Mouse (Mus musculus) cerebellum, adult 8-10 months (tissue): ENCODE results near the gene Tmem110.

Experiments
- DNase-seq: peaks from one replicate; pipeline ENCODE4 v3.0.0; 2022

The Tmem110 gene

GRCm38 (mm10) chr14:30825476-30826131 is at the start of gene Tmem110:
Tmem110 (plus strand) TSS chr14:30825590.
- DNase-seq = peak; percentile 91

DNA sequence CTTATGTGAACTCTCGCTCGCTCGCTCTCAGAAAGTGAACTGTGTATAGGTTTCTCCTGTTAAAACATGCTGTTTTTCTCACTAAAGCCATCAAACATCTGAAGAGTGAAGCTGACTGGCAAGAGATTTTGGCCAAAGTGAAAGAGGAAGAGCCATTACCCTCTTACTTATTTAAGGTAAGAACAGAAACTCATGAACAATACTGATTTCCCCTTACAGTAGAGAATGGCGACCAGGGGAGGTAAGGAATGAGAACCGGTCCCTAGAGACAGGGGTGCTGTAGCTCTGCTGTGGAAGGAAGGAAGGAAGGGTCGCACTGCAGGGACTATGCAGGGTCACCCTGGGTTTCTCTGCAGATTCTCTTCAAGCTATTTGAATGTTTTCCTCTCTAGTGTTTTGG is 40.8 kb upstream of the Tmem110 start:
- no peak for DNase-seq

- DNase-seq = no peak
Observed at GRCm38 (mm10) chr14:30789471-30789870, 35.9 kb upstream of the Tmem110 start.

- DNase-seq = no peak
Observed at GRCm38 (mm10) chr14:30792871-30793270, 32.5 kb upstream of the Tmem110 start.

- DNase-seq = no peak
Observed at GRCm38 (mm10) chr14:30801756-30802155, 23.6 kb upstream of the Tmem110 start.

- no peak for DNase-seq
Observed at GRCm38 (mm10) chr14:30821136-30821535, 4.3 kb upstream of the Tmem110 start.

- DNase-seq = no peak
Observed at GRCm38 (mm10) chr14:30824456-30824995, 864 bp upstream of the Tmem110 start.

- DNase-seq = no peak
Observed at GRCm38 (mm10) chr14:30825021-30825475, 342 bp upstream of the Tmem110 start.

- DNase-seq = no peak
Observed at GRCm38 (mm10) chr14:30826174-30827140, 1.1 kb downstream of the Tmem110 start.

- no peak for DNase-seq
Observed at GRCm38 (mm10) chr14:30827480-30827879, 2.1 kb downstream of the Tmem110 start.

GRCm38 (mm10) chr14:30828077-30828476 is 2.7 kb downstream of the Tmem110 start:
- DNase-seq = no peak

GRCm38 (mm10) chr14:30828635-30829460 is 3.5 kb downstream of the Tmem110 start:
- no peak for DNase-seq

- no peak for DNase-seq
Observed at GRCm38 (mm10) chr14:30837416-30837996, 12.1 kb downstream of the Tmem110 start.

DNA sequence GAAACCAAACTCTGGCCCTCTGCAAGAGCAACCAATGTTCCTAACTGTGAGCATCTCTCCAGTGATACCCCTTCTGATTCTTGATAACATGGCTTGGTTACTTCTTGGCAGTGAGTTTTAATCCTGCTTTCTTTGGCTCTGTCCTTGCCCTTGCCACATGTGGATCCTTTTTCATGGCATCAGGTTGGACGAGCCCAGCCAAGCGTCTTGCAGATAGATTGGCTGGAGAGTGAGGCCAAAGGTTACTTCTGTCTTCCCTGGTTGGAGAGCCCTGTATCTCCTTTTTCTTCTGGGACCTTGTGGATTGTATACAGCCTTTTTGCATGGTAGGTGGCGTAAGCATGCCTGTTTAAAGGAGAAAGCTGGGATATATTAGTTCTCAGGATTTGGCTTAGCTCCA is 18.3 kb downstream of the Tmem110 start:
- DNase-seq = no peak

- no peak for DNase-seq
Observed at GRCm38 (mm10) chr14:30850504-30850903, 25.1 kb downstream of the Tmem110 start.

GRCm38 (mm10) chr14:30852325-30852724 is 26.9 kb downstream of the Tmem110 start:
- DNase-seq = no peak

GRCm38 (mm10) chr14:30855316-30855715 is 29.9 kb downstream of the Tmem110 start:
- DNase-seq = peak; percentile 41

- DNase-seq = peak; percentile 56
Observed at GRCm38 (mm10) chr14:30856885-30857507, 31.6 kb downstream of the Tmem110 start.

GRCm38 (mm10) chr14:30857990-30858389 is 32.6 kb downstream of the Tmem110 start:
- DNase-seq = no peak

- DNase-seq = peak; percentile 37
Observed at GRCm38 (mm10) chr14:30861421-30862125, 36.2 kb downstream of the Tmem110 start.

DNA sequence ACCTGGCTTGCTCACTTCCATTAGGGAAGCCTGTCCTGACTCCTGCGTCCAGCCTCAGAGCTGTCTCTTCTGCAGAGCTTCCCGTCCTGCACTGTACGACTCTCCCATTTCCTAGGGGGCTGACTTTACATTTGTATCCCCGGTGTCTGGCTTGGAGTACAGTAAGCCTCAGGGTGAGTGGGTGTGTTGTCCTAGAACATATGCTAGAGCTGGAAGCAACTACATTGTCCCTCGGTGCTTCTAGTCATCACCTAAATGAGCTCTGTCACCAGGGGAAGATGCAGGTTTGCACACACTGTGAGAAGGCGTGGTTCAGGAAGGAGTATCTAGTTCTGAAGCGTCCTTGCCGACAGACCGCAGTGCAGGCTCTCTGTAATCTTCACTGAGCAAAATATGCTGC is 37.0 kb downstream of the Tmem110 start:
- no peak for DNase-seq
